Mouse (Mus musculus) 3T3-L1 (cell line): ENCODE results near the gene Dnajc24.

Experiments
- DNase-seq: peaks from one replicate; pipeline ENCODE4 v3.0.0-alpha.2; 2015; ENCODE audit warnings: low read depth, low spot score

Dnajc24 gene

GRCm38 (mm10) chr2:106002835-106003739, at the start of gene Dnajc24:
TSS of gene Dnajc24 (minus strand) at chr2:106003549.
- peak; percentile 95 for DNase-seq

DNA sequence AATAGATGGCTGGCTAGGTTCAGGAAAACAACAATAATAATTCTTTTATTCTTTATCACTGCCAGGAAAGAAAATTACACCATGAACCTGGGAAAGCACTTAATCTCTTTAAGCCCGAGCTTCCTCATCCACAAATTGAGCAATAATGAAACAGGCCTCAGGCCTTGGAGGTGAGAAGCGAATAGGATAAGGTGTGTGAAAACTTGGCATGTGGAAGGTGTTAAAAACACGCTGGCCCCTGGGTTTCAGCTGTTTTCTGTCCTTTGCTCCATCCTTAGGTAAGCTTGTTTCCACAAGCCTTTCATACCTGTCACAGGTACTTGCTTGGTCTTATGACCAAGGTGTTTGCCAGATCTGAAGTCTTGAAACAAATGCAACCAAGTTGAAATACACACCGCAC, 43.3 kb upstream of the Dnajc24 start:
- DNase-seq: no peak

- no peak for DNase-seq
Measured at GRCm38 (mm10) chr2:106042495-106042894, 39.1 kb upstream of the Dnajc24 start.

GRCm38 (mm10) chr2:106041961-106042360, 38.6 kb upstream of the Dnajc24 start:
- DNase-seq: no peak

DNA sequence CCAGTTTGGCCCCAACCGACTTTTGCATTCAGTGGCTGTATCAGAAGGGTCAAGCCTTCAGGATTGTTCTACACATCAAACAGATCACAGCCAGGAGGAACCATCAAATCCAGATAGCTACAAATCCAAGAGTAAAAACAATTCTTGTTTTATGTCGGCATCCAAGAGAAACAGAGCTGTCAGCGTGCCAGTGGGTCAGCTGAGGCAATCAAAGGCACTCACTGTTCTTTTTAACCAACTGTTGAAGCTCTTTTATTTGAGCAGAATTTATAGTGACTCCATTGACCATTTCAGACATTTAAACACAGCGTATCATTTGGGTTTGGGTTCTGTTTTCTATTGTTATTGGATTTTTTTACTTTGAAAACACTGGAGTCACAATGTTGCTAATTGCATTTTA, 34.9 kb upstream of the Dnajc24 start:
- DNase-seq: no peak

DNA sequence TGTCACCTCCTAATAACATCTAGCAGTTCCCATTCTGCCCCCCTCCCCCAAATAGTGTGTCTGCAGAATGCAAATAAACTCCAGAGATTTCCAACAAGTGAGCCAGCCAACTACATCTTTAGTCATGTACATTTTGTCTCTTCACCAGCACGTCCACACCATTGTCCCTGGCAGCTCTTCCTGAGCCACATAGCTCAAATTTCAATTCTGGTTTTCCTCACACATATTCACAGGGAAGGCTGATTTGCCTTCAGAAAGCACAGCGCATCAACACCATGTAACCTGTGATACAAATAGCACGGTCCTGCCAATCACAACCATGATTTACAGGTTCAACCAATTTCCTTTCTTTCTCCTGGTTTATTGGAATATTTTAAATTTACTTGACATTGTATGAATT, 21.5 kb upstream of the Dnajc24 start:
- no peak for DNase-seq

GRCm38 (mm10) chr2:106008415-106008814, 5.1 kb upstream of the Dnajc24 start:
- DNase-seq: no peak

DNA sequence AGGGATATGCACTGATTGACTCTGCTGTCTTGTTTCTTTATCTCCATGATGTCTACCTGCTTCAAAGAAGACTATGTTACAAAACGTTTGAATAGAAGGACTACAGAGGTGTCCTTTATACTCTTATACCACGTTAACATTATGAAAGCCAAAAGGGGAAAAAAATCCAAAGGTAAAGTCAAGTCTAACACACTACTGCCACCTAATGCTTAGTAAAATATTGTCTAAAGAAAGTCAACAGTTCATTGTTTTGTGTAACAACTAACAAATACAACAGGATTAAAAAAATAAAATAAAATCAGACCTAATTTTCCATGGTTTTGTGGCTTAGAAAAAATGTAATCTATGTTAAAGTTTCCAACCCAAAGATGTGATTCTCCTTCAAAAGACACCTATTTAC, 15.3 kb downstream of the Dnajc24 start:
- DNase-seq: peak; percentile 10

DNA sequence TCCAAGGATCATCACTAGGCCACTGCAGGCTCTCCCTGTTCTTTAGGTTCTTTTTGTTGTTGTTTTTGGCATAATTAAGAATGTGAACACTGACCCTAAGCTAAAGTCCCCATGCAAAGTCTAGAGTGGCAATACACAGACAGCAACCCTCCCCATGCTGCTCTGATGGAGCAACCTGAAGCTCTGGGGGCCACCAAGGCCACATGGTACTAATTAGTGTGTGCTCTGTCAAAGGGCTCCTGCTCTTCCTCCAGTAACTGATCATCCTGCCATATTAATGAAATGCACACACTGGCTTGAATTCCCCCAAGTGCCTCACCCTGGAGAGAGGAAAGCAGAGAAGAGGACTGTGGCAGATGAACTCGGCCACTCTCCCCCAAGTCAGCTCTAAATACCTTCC, 16.2 kb downstream of the Dnajc24 start:
- DNase-seq: no peak

DNA sequence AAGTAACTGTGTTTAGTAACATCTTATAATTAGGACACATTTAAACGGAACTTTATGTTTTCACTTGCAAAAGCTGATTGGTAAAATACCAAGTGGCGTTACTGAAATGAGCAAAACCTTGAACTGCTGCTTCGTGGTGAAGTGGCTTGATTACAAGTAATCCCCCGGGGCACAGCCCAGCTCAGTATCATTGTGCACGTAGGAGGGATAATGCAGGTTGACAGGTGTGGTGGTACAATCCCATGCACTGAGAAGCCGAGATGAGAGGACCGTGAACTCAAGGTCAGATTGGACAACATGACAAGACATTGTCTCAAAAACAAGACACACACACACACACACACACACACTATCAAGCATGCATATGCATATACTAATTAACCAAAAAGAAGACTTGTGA, 18.1 kb downstream of the Dnajc24 start:
- no peak for DNase-seq

GRCm38 (mm10) chr2:105978065-105978464, 25.3 kb downstream of the Dnajc24 start:
- DNase-seq: no peak

GRCm38 (mm10) chr2:105973941-105974340, 29.4 kb downstream of the Dnajc24 start:
- no peak for DNase-seq

DNA sequence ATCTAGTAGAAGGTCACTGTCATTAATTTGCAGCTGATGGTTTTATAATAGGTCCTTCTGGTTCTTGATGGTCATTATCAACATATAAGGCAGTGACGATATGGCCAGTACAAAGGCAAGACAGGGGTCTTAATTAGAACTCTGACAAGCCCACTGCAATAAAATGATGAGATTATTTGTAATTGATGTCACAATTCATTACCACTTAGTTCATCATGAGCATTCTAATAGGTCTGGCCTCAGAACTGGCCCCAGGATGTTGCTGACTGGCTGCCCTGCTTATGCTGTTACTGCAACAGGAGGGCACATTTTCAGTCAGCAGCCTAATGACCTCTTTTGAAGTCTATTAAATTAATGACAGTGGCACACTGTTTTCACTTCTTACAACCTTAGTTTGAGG, 39.9 kb downstream of the Dnajc24 start:
- no peak for DNase-seq

- DNase-seq: no peak
Measured at GRCm38 (mm10) chr2:105953862-105954261, 49.5 kb downstream of the Dnajc24 start.

- DNase-seq: no peak
Measured at GRCm38 (mm10) chr2:105951350-105951940, 51.9 kb downstream of the Dnajc24 start.

DNA sequence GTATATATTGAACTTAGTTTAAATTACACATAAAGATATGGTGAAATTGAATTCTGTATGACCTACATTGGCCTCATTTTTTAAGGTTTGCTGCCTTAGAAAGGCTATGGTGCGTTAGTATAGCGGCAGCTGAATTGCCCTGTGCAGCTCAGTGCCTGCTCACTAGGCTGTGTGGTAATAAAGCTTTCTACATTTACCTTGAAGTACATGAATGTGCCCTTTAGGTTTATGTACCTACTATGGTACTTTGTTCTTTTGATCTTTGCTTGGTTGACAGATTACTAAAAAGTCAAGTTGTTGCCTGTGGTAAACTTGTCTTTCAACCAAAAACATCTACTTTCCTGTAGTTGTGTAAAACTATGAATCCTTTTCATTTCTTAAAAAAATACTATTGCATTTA, 53.2 kb downstream of the Dnajc24 start:
- no peak for DNase-seq

GRCm38 (mm10) chr2:105917623-105918346, 85.6 kb downstream of the Dnajc24 start:
- DNase-seq: no peak
